Mouse (Mus musculus) cerebellum, adult (tissue): Measurements from ENCODE around the gene Metrn.
"Not testable (repeated sequence)": the region's sequence is repeated elsewhere in the genome, so short reads cannot be mapped to it uniquely, and the experiment has no call there.

Experiments
- ATAC-seq: cut with Nextera tagmentation; 2 replicates; pipeline ENCODE4 v1.9.2; 2017; ENCODE audit warnings: mild to moderate bottlenecking, moderate library complexity, mixed read lengths; ENCODE audit not compliant: insufficient number of reproducible peaks, low FRiP score, low TSS enrichment

The Metrn gene

DNA sequence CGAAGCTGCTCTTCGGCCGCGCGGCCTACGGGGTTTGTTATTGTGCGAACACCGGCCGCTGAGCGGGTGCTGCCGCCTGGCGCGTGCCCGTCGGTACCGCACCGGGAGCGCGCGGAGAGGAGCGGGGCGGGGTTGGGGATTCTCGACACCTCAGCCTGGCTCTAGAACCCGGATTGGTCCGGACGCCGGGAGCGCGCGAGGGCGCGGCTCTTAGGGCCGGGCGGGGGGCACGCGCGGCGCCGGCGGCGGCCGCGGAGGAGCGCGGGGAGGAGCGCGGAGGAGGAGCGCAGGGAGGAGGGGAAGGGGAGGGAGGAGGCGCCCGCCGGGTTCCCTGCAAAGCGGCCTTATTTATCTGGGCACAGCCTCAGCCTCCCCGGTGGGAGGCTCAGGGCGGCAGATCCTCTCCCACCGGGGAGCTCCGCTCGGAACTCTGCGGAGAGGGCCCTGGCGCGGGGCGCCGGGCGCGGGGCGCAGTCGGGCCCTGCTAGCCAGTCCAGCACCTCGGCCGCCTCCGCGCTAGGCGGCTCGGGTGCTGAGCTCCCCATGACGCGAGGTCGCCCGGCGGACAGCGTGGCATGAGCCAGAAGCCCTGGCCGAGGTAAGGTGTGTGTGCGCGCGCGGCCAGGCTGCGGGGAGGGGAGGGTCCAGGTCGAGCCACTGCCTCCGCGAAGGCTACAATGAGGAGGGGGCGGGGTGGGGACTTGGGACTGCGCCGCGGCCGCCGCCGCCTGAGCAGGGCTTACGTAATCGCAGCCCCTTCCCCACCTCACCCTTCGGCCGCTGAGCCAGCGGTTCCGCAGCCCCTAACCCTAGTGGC lies 12.1 kb upstream of the Metrn start, which contains the start of gene Fbxl16:
Gene Fbxl16 (plus strand): TSS at position 297 of the 817 bp plus-strand sequence.
- peak; percentile 78 for ATAC-seq

- no peak for ATAC-seq
Observed at GRCm38 (mm10) chr17:25808028-25808427, 11.1 kb upstream of the Metrn start.

DNA sequence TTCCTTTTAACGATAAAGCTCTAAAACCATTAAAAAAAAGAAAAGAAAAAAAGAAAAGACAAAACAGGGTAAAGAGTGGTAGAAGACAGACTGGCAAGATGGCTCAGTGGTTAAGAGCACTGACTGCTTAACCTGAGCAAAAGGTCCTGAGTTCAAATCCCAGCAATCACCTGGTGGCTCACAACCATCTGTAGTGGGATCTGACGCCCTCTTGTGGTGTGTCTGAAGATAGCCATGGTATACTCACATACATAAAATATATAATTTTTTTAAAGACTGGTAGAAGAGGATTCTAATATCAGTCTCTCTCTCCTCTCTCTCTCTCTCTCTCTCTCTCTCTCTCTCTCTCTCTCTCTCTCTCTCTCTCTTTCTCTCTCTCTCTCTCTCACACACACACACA lies 10.5 kb upstream of the Metrn start:
- not testable (repeated sequence) for ATAC-seq

- ATAC-seq: no peak
Observed at GRCm38 (mm10) chr17:25806507-25806906, 9.6 kb upstream of the Metrn start.

DNA sequence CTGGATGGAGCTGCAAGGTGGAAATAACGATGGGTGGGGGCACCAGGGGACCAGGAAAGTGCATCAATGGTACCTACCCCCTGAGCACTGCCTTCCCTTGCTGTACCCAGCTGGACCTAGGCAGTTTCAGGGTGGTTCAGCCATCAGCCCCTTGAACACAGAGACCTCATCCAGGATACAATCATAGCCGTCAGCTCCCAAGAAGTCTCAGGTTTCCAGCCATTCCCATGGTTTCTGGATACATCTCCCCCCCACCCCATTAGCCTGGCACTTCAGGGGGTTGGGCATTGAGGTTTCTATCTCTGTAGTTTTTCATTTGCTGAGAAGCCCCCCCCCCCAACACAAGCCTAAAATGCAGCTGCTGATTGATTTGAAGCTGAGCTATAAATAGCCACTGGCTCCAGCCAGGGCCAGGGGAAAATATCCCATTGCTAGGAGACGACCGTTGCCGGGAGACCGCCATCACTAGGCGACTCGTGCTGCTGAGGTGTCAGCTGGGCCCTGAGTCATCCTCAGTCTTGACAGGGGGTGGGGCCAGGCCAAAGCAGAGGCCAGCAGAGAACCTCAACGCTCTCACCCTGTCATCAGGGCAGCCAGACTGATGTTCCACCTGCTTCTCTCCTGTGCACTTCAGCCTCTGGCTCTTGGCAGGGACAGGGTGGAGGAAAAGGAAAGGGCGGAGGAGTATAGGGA lies 6.0 kb upstream of the Metrn start:
- no peak for ATAC-seq

- peak; percentile 49; the same call in 1 of the 2 replicates for ATAC-seq
Observed at GRCm38 (mm10) chr17:25801029-25801428, 4.1 kb upstream of the Metrn start.

- no peak for ATAC-seq
Observed at GRCm38 (mm10) chr17:25796211-25796771, 645 bp downstream of the Metrn start.

GRCm38 (mm10) chr17:25795609-25796092 lies 1.3 kb downstream of the Metrn start, which contains the start of gene AC134908.4:
AC134908.4 (minus strand) TSS chr17:25795659.
- ATAC-seq: no peak

- no peak for ATAC-seq
Observed at GRCm38 (mm10) chr17:25794998-25795397, 1.9 kb downstream of the Metrn start.

DNA sequence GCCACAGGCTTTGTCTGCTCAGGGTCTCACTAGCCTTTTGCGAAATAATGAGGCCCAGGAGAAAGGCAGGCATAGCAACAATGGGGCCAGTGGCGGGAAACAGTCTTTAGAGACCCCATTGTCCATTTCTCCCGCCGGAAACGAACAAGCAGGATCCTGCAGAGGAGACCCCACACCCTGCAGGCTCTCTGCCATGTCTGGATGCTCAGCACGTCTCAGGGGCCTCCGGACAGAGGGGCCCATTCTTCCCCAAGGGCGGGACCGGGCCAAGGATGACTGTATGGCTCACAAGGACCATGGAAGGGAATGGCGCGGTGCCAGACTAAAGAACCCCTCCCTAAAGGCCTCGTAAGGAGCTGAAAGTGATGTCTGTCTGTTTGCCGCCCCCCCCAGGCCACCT lies 2.7 kb downstream of the Metrn start:
- no peak for ATAC-seq

DNA sequence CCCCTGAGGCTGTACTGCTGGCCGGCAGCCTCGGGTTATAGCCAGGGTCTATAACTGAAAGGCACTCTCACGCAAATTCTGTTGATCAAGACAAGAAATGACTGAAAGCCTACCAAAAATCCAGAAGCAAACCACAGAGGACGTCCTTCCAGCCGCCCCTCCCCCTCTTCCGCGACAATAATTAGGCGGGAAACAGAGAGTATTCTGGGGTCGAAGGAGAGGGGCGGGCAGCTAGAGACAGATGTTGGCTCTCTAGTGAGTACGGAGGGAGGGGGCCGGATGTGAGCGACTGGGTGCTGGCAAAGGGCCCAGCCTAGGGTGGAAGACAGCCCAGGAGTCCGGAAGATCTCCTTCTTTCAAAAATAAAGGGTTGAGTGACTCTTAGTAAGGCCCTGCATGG lies 4.3 kb downstream of the Metrn start, which contains the start of gene Fam173a:
Gene Fam173a (minus strand): TSS at position 287 of the 400 bp plus-strand sequence.
- no peak for ATAC-seq

GRCm38 (mm10) chr17:25791843-25792527 lies 5.0 kb downstream of the Metrn start:
- peak; percentile 12; the same call in 1 of the 2 replicates for ATAC-seq

GRCm38 (mm10) chr17:25791320-25791842 lies 5.6 kb downstream of the Metrn start:
- ATAC-seq: no peak

DNA sequence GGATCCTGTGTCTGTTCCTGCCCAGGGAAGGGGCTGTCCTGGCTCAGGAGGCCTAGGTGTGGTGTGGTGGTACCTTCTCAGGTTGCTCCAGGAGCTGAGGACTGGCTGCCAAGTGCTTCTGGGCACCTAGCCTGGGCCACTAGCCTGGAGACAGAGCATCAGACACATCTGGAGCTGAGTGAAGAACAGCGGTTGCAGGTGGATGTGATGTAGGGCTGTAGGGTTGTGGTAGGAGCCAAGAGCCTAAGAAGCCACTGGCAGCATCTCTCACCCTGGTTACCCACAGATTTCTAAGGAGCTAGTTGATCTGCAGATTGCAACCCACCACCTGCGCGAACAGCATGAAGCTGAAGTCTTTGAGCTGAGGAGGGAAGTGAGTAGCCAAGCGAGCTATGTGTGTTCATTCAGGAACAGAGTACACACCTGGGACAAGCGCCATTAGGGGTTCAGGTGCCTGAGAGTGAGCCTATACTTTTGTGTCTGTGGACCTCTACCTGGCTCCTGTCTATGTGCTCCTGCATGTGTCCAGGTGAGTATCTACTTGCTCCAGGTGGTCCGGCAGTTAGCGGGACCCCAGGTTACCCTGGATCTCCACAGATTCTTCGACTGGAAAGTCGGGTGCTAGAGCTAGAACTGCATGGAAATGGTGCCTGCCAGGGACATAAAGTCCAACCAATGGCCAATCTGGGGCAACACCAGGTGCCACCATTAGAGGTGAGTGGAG lies 10.0 kb downstream of the Metrn start:
- ATAC-seq: no peak

DNA sequence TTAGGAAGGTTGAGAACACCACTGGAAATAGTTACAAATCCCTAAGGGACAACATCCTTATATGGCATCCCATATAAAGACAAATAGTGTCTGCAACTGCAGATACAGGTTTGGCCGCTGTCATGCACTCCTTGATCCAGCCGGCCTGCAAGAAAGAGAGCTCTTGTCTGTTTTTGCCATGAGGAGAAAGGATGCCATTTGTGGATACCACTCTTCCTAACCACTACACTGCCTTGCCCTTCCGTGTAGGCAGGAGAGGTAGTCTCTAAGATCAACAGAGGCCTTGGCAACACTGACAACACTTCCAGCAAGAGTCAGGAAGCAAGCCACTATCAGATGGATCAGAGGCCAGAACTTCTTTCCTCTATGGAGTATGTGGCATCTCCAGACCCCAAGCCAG lies 10.7 kb downstream of the Metrn start, which contains the start of gene Ccdc78:
Gene Ccdc78 (plus strand): TSS at position 301 of the 400 bp plus-strand sequence.
- ATAC-seq: no peak

GRCm38 (mm10) chr17:25785281-25785745 lies 11.6 kb downstream of the Metrn start, which contains the start of gene Haghl:
Haghl (minus strand) TSS chr17:25785673.
- ATAC-seq: peak; percentile 76; the same call in 1 of the 2 replicates

GRCm38 (mm10) chr17:25783861-25784574 lies 12.9 kb downstream of the Metrn start:
- no peak for ATAC-seq

GRCm38 (mm10) chr17:25783086-25783485 lies 13.8 kb downstream of the Metrn start:
- no peak for ATAC-seq
